9 mouse cellular contexts compared by ENCODE assay signal in genomic region chr7:135571951-135572559, GRCm38 (mm10). TPM values are rescaled to one million over a fixed set of nuclear protein-coding genes. Genes with fewer than 3 reads are reported as not detected.
DNase-seq lines count a peak whose midpoint lies in the region; ATAC-seq and TF ChIP-seq lines count a peak whose summit lies in the region.
"Had no signal": no experiment of that assay in that cellular context is flagged by ENCODE, and none has a peak within 500 bp of the region (broad histone marks: within the 10 kb centered on the region; RNA-seq: fewer than 3 reads in every experiment).

No protein-coding gene starts in this region.

- intact Hi-C loops in gastrocnemius, postnatal 14 days (cut with DNase I; ENCODE audit: low total_unique reads) = no loop called here

- no peak for TF ChIP-seq CTCF in cerebellum, adult 2 months (IDR thresholded peaks at IDR 0.05; ENCODE audit: borderline replicate concordance, insufficient read depth, low read depth, low read length)

- no peak overlapping the region for H3K27ac ChIP-seq in hindbrain, embryonic 10.5 days
- no peak overlapping the region for H3K27ac ChIP-seq in hindbrain, embryonic 12.5 days
- peak overlapping the region; percentile 83 for H3K27ac ChIP-seq in cerebellum, adult 2 months (ENCODE audit: insufficient read depth, low read length)
- no peak overlapping the region for H3K27ac ChIP-seq in forebrain, embryonic 11.5 days (ENCODE audit: low read depth, low read length)

- no peaks in the 10 kb centered on the region for H3K36me3 ChIP-seq in hindbrain, embryonic 10.5 days
- H3K36me3 ChIP-seq in hindbrain, embryonic 12.5 days = no peaks in the 10 kb centered on the region
- H3K36me3 ChIP-seq in forebrain, embryonic 11.5 days (ENCODE audit: control insufficient read depth, insufficient read depth, low read length) = no peaks in the 10 kb centered on the region

- H3K9me3 ChIP-seq in hindbrain, embryonic 10.5 days = 0 out of 2 replicates have a peak, but pooled peaks cover 5% of the 10 kb centered on the region
- no peaks in the 10 kb centered on the region for H3K9me3 ChIP-seq in hindbrain, embryonic 12.5 days (replicated peaks)
- no peaks in the 10 kb centered on the region for H3K9me3 ChIP-seq in forebrain, embryonic 11.5 days (ENCODE audit: control insufficient read depth, low read length)

- ATAC-seq in hindbrain, embryonic 12.5 days (ENCODE audit: low FRiP score) = no peak
- no peak for ATAC-seq in forebrain, embryonic 11.5 days (replicated peaks; ENCODE audit: low FRiP score)

- TF ChIP-seq POLR2A in cerebellum, adult 2 months (IDR thresholded peaks at IDR 0.05; ENCODE audit: borderline replicate concordance, insufficient read depth, low read length) = no peak

- 66% methylated on average over 10 of the region's 10 CpGs for WGBS in hindbrain, embryonic 10.5 days
- 50% methylated on average over 10 of the region's 10 CpGs for WGBS in hindbrain, embryonic 12.5 days
- 8% methylated on average over 10 of the region's 10 CpGs for WGBS in cerebellum, adult 2 months
- WGBS in forebrain, embryonic 11.5 days = 62% methylated on average over 10 of the region's 10 CpGs

- H3K4me2 ChIP-seq in hindbrain, embryonic 12.5 days (replicated peaks) = no peak overlapping the region
- H3K4me2 ChIP-seq in forebrain, embryonic 11.5 days (ENCODE audit: low read depth, low read length, severe bottlenecking) = no peak overlapping the region

- no peak overlapping the region for H3K9ac ChIP-seq in hindbrain, embryonic 12.5 days
- no peak overlapping the region for H3K9ac ChIP-seq in forebrain, embryonic 11.5 days (ENCODE audit: low read length)

- no peak overlapping the region for H3K4me3 ChIP-seq in hindbrain, embryonic 10.5 days
- H3K4me3 ChIP-seq in hindbrain, embryonic 12.5 days = no peak overlapping the region
- H3K4me3 ChIP-seq in cerebellum, adult 2 months (replicated peaks; ENCODE audit: insufficient read depth, low read depth, low read length) = no peak overlapping the region
- H3K4me3 ChIP-seq in forebrain, embryonic 11.5 days (ENCODE audit: low read depth, low read length) = no peak overlapping the region

- peaks cover 10% of the 10 kb centered on the region; the same call in 1 of the 2 replicates for H3K4me1 ChIP-seq in hindbrain, embryonic 10.5 days (replicated peaks)
- H3K4me1 ChIP-seq in hindbrain, embryonic 12.5 days = no peaks in the 10 kb centered on the region
- H3K4me1 ChIP-seq in cerebellum, adult 2 months (ENCODE audit: control insufficient read depth, insufficient read depth, low read length) = peaks cover 21% of the 10 kb centered on the region
- H3K4me1 ChIP-seq in forebrain, embryonic 11.5 days (replicated peaks; ENCODE audit: control insufficient read depth, insufficient read depth, low read length) = no peaks in the 10 kb centered on the region

- no peaks in the 10 kb centered on the region for H3K27me3 ChIP-seq in hindbrain, embryonic 10.5 days (ENCODE audit: insufficient read depth, poor library complexity, severe bottlenecking)
- no peaks in the 10 kb centered on the region for H3K27me3 ChIP-seq in hindbrain, embryonic 12.5 days
- no peaks in the 10 kb centered on the region for H3K27me3 ChIP-seq in cerebellum, adult 2 months (ENCODE audit: control insufficient read depth, insufficient read depth, low read length)
- H3K27me3 ChIP-seq in forebrain, embryonic 11.5 days (ENCODE audit: control insufficient read depth, insufficient read depth, low read length) = no peaks in the 10 kb centered on the region
- H3K27me3 ChIP-seq: CH12.LX had no signal

- DNase-seq in hindbrain, embryonic 10.5 days (ENCODE audit: low spot score) = peak; percentile 23
- peak; percentile 77 to 88 for DNase-seq in cerebellum, adult 2 months
- peak; percentile 49 for DNase-seq in gastrocnemius, postnatal 14 days
- DNase-seq in skeletal muscle tissue, adult 2 months (ENCODE audit: low read depth, low spot score) = peak; percentile 50
- DNase-seq in spleen, adult 18-20 months = no peak
- no peak for DNase-seq in kidney, postnatal 25 days
- DNase-seq in forebrain, embryonic 11.5 days (ENCODE audit: low spot score) = no peak

RNA-seq across cellular contexts. Expression of gene Ptpre, which starts 34.8 kb away (rescaled TPM):
- 0.68 and 0.85 TPM in 2 replicates for polyA plus RNA-seq in hindbrain, embryonic 10.5 days (2016; fragmentation: Nextera tagmentation; extraction: Ambion mirVana)
- polyA plus RNA-seq in hindbrain, embryonic 12.5 days (2016; fragmentation: Nextera tagmentation; extraction: Ambion mirVana) = 2.3 and 2.5 TPM in 2 replicates
- polyA plus RNA-seq in cerebellum, adult 2 months (2012; rRNA removed) = 20.8 and 21.2 TPM in 2 replicates
- total RNA-seq in gastrocnemius, postnatal 14 days (2021) = 1 to 10 TPM; 2.6 to 4.5 TPM
- 0.77 and 0.85 TPM in 2 replicates for polyA plus RNA-seq in forebrain, embryonic 11.5 days (2014; fragmentation: Nextera tagmentation; extraction: Ambion mirVana)

RNA-seq across cellular contexts. Expression of gene Clrn3, which starts 43.6 kb away (rescaled TPM):
- polyA plus RNA-seq in hindbrain, embryonic 10.5 days (2016; fragmentation: Nextera tagmentation; extraction: Ambion mirVana) = not detected in 2 replicates
- polyA plus RNA-seq in hindbrain, embryonic 12.5 days (2016; fragmentation: Nextera tagmentation; extraction: Ambion mirVana) = not detected in 2 replicates
- polyA plus RNA-seq in cerebellum, adult 2 months (2012; rRNA removed) = not detected in 2 replicates
- not detected for total RNA-seq in gastrocnemius, postnatal 14 days (2021)
- polyA plus RNA-seq in forebrain, embryonic 11.5 days (2014; fragmentation: Nextera tagmentation; extraction: Ambion mirVana) = not detected in 2 replicates
- total RNA-seq: CH12.LX had no signal

Comparison
In these comparisons a context has a peak if more than half of its experiments do, and no peak if none do; other contexts are left out.
1. DNase-seq: peak in hindbrain, embryonic 10.5 days (single experiment), cerebellum, adult 2 months (2 of 2), gastrocnemius, postnatal 14 days (single experiment) and skeletal muscle tissue, adult 2 months (single experiment); none in spleen, adult 18-20 months (0 of 2), kidney, postnatal 25 days (0 of 2) and forebrain, embryonic 11.5 days (single experiment).